Mouse (Mus musculus) limb, embryonic 12.5 days (tissue): ENCODE results near the gene Itih1. TPM values are rescaled to one million over a fixed set of nuclear protein-coding genes. Genes with fewer than 3 reads are reported as not detected.

Experiments used
- ATAC-seq: fragments of 200-750 bp; cut with Nextera tagmentation; 2 replicates; pipeline ENCODE4 v1.8.0; 2017; ENCODE audit warnings: low read depth, moderate TSS enrichment; ENCODE audit not compliant: insufficient number of reproducible peaks, insufficient read depth, low FRiP score, low TSS enrichment
- H3K27ac ChIP-seq: fragments of 300-500 bp; sonication (generic); 2 replicates; pipeline ENCODE4 v1.5.1; 2016; ENCODE audit warnings: mild to moderate bottlenecking, moderate library complexity
- H3K27me3 ChIP-seq: fragments of 300-500 bp; sonication (generic); 2 replicates; pipeline ENCODE4 v1.6.1; 2016; ENCODE audit warnings: mild to moderate bottlenecking, moderate library complexity
- H3K36me3 ChIP-seq: fragments of 300-500 bp; sonication (generic); 2 replicates; pipeline ENCODE4 v1.6.1; 2016; ENCODE audit warnings: mild to moderate bottlenecking, moderate library complexity
- H3K4me1 ChIP-seq: fragments of 300-500 bp; sonication (generic); replicated peaks from 2 replicates; pipeline ENCODE4 v1.6.1; 2016
- H3K4me2 ChIP-seq: fragments of 300-500 bp; sonication (generic); 2 replicates; pipeline ENCODE4 v1.6.1; 2016; ENCODE audit warnings: mild to moderate bottlenecking, moderate library complexity
- H3K4me3 ChIP-seq: fragments of 300-500 bp; sonication (generic); replicated peaks from 2 replicates; pipeline ENCODE4 v1.5.1; 2016; ENCODE audit warnings: mild to moderate bottlenecking
- H3K9ac ChIP-seq: fragments of 300-500 bp; sonication (generic); replicated peaks from 2 replicates; pipeline ENCODE4 v1.6.1; 2016; ENCODE audit warnings: mild to moderate bottlenecking, moderate library complexity
- H3K9me3 ChIP-seq: fragments of 300-500 bp; sonication (generic); 2 replicates; pipeline ENCODE4 v1.6.1; 2016; ENCODE audit warnings: mild to moderate bottlenecking, moderate library complexity
- WGBS: fragments of 180-500 bp; shearing (Covaris S2); methylation state at CpG from one replicate; pipeline ENCODE4 v1.1.7; 2016; 5-methylcytosine and 5-hydroxymethylcytosine counted together
- polyA plus RNA-seq: library from polyadenylated mRNA; unstranded; fragments of >200 nt; fragmentation: Nextera tagmentation; extraction: Ambion mirVana; gene quantifications from 2 replicates; pipeline ENCODE4 v1.2.1, GENCODE M21; 2016

The Itih1 gene
- polyA plus RNA-seq, 1 experiment from 2014 or later = 0.06 TPM

GRCm38 (mm10) chr14:30933351-30933750, 9.7 kb downstream of the Itih1 start:
- ATAC-seq = no peak
- H3K9ac ChIP-seq = no peak overlapping the region
- H3K27ac ChIP-seq = no peak overlapping the region
- H3K4me3 ChIP-seq = no peak overlapping the region
- no peaks in the 10 kb centered on the region for H3K4me1 ChIP-seq
- no peak overlapping the region for H3K4me2 ChIP-seq
- 87% methylated on average over 9 of the region's 9 CpGs for WGBS
- H3K36me3 ChIP-seq = no peaks in the 10 kb centered on the region
- H3K9me3 ChIP-seq = no peaks in the 10 kb centered on the region
- H3K27me3 ChIP-seq = no peaks in the 10 kb centered on the region

- Histone ChIP-seq H3K4me2 (no peak overlapping the region), H3K9ac (no peak overlapping the region), H3K4me1 (no peaks in the 10 kb centered on the region), H3K36me3 (no peaks in the 10 kb centered on the region), H3K9me3 (no peaks in the 10 kb centered on the region), H3K27ac (no peak overlapping the region), H3K27me3 (no peaks in the 10 kb centered on the region), H3K4me3 (no peak overlapping the region)
- no peak for ATAC-seq
- 95% methylated on average over 4 of the region's 4 CpGs for WGBS
These were observed 12.7 kb downstream of the Itih1 start for GRCm38 (mm10) chr14:30930386-30930785.

- H3K27ac ChIP-seq = no peak overlapping the region
- no peak for ATAC-seq
- no peak overlapping the region for H3K9ac ChIP-seq
- H3K4me2 ChIP-seq = no peak overlapping the region
- H3K4me3 ChIP-seq = no peak overlapping the region
- H3K27me3 ChIP-seq = no peaks in the 10 kb centered on the region
- H3K4me1 ChIP-seq = no peaks in the 10 kb centered on the region
- no peaks in the 10 kb centered on the region for H3K9me3 ChIP-seq
- 86% methylated on average over 3 of the region's 3 CpGs for WGBS
- no peaks in the 10 kb centered on the region for H3K36me3 ChIP-seq
These were observed 17.6 kb downstream of the Itih1 start for GRCm38 (mm10) chr14:30925492-30925891.

GRCm38 (mm10) chr14:30923375-30924105, 19.5 kb downstream of the Itih1 start, which contains the start of gene Itih3:
TSS of gene Itih3 (minus strand) at chr14:30923760.
- H3K27me3 ChIP-seq = no peaks in the 10 kb centered on the region
- H3K9me3 ChIP-seq = no peaks in the 10 kb centered on the region
- H3K4me2 ChIP-seq = no peak within 1 kb of the TSS
- ATAC-seq = no peak
- H3K36me3 ChIP-seq = no peaks in the 10 kb centered on the region
- H3K4me1 ChIP-seq = no peaks in the 10 kb centered on the region
- no peak within 1 kb of the TSS for H3K4me3 ChIP-seq
- WGBS = 74% methylated on average over 6 of the region's 6 CpGs
- H3K9ac ChIP-seq = no peak within 1 kb of the TSS
- H3K27ac ChIP-seq = no peak within 1 kb of the TSS

GRCm38 (mm10) chr14:30922053-30922670, 20.9 kb downstream of the Itih1 start:
- H3K4me2 ChIP-seq = no peak overlapping the region
- no peak overlapping the region for H3K27ac ChIP-seq
- no peaks in the 10 kb centered on the region for H3K27me3 ChIP-seq
- ATAC-seq = no peak
- H3K4me3 ChIP-seq = no peak overlapping the region
- no peak overlapping the region for H3K9ac ChIP-seq
- H3K36me3 ChIP-seq = no peaks in the 10 kb centered on the region
- 61% methylated on average over 8 of the region's 8 CpGs for WGBS
- no peaks in the 10 kb centered on the region for H3K4me1 ChIP-seq
- H3K9me3 ChIP-seq = no peaks in the 10 kb centered on the region

GRCm38 (mm10) chr14:30916516-30916915, 26.6 kb downstream of the Itih1 start:
- Histone ChIP-seq H3K27ac (no peak overlapping the region), H3K4me2 (no peak overlapping the region)
- 86% methylated on average over 1 of the region's 1 CpGs for WGBS

GRCm38 (mm10) chr14:30913404-30913803, 29.7 kb downstream of the Itih1 start:
- no peaks in the 10 kb centered on the region for H3K36me3 ChIP-seq
- ATAC-seq = no peak
- no peaks in the 10 kb centered on the region for H3K4me1 ChIP-seq
- H3K27ac ChIP-seq = no peak overlapping the region
- no peaks in the 10 kb centered on the region for H3K27me3 ChIP-seq
- no peaks in the 10 kb centered on the region for H3K9me3 ChIP-seq
- H3K9ac ChIP-seq = no peak overlapping the region
- no peak overlapping the region for H3K4me2 ChIP-seq
- H3K4me3 ChIP-seq = no peak overlapping the region
- 93% methylated on average over 5 of the region's 5 CpGs for WGBS

More at GRCm38 (mm10) chr14:30916516-30916915, 26.6 kb downstream of the Itih1 start:
- H3K27me3 ChIP-seq = no peaks in the 10 kb centered on the region
- H3K4me3 ChIP-seq = no peak overlapping the region
- no peaks in the 10 kb centered on the region for H3K4me1 ChIP-seq
- H3K36me3 ChIP-seq = no peaks in the 10 kb centered on the region
- no peak overlapping the region for H3K9ac ChIP-seq
- no peaks in the 10 kb centered on the region for H3K9me3 ChIP-seq
- no peak for ATAC-seq

GRCm38 (mm10) chr14:30912641-30913040, 30.4 kb downstream of the Itih1 start:
- WGBS = 85% methylated on average over 8 of the region's 8 CpGs
- no peak for ATAC-seq
- no peak overlapping the region for H3K27ac ChIP-seq

GRCm38 (mm10) chr14:30911141-30911540, 31.9 kb downstream of the Itih1 start:
- Histone ChIP-seq H3K36me3 (no peaks in the 10 kb centered on the region), H3K4me1 (no peaks in the 10 kb centered on the region), H3K4me2 (no peak overlapping the region), H3K9me3 (no peaks in the 10 kb centered on the region), H3K4me3 (no peak overlapping the region), H3K27me3 (no peaks in the 10 kb centered on the region), H3K9ac (no peak overlapping the region), H3K27ac (no peak overlapping the region)
- no peak for ATAC-seq
- WGBS = 90% methylated on average over 8 of the region's 8 CpGs

More at GRCm38 (mm10) chr14:30912641-30913040, 30.4 kb downstream of the Itih1 start:
- no peak overlapping the region for H3K4me3 ChIP-seq
- no peak overlapping the region for H3K9ac ChIP-seq
- no peaks in the 10 kb centered on the region for H3K27me3 ChIP-seq
- H3K9me3 ChIP-seq = no peaks in the 10 kb centered on the region
- no peaks in the 10 kb centered on the region for H3K4me1 ChIP-seq
- no peaks in the 10 kb centered on the region for H3K36me3 ChIP-seq
- H3K4me2 ChIP-seq = no peak overlapping the region

- ATAC-seq = no peak
- Histone ChIP-seq H3K27me3 (no peaks in the 10 kb centered on the region), H3K36me3 (no peaks in the 10 kb centered on the region), H3K27ac (no peak overlapping the region), H3K9ac (no peak overlapping the region), H3K4me2 (no peak overlapping the region), H3K9me3 (no peaks in the 10 kb centered on the region), H3K4me3 (no peak overlapping the region), H3K4me1 (no peaks in the 10 kb centered on the region)
- 87% methylated on average over 3 of the region's 3 CpGs for WGBS
These were observed 35.2 kb downstream of the Itih1 start for GRCm38 (mm10) chr14:30907814-30908265.

- no peaks in the 10 kb centered on the region for H3K36me3 ChIP-seq
- no peak overlapping the region for H3K27ac ChIP-seq
- no peak for ATAC-seq
- no peaks in the 10 kb centered on the region for H3K27me3 ChIP-seq
- no peaks in the 10 kb centered on the region for H3K9me3 ChIP-seq
- no peak overlapping the region for H3K4me2 ChIP-seq
- no peaks in the 10 kb centered on the region for H3K4me1 ChIP-seq
- no peak overlapping the region for H3K9ac ChIP-seq
- WGBS = 90% methylated on average over 6 of the region's 6 CpGs
- H3K4me3 ChIP-seq = no peak overlapping the region
These were observed 37.1 kb downstream of the Itih1 start for GRCm38 (mm10) chr14:30906001-30906400.
